Mouse (Mus musculus): ENCODE results near the gene Cldn15. TPM values are rescaled to one million over a fixed set of nuclear protein-coding genes. Genes with fewer than 3 reads are reported as not detected.

The Cldn15 gene
- polyA plus RNA-seq, 1 experiment from 2014 or later: 5.3 TPM

- Histone ChIP-seq H3K27me3 (ENCODE audit: insufficient read depth, low read length) (no peaks in the 10 kb centered on the region), H3K9me3 (ENCODE audit: low read depth, low read length) (no peaks in the 10 kb centered on the region), H3K4me1 (ENCODE audit: insufficient read depth) (peaks cover 10% of the 10 kb centered on the region; the same call in 1 of the 2 replicates), H3K4me3 (ENCODE audit: low read depth, low read length) (no peak overlapping the region), H3K27ac (ENCODE audit: low read depth) (no peak overlapping the region), H3K4me2 (no peak overlapping the region), H3K36me3 (ENCODE audit: insufficient read depth) (peaks cover 17% of the 10 kb centered on the region), H3K9ac (no peak overlapping the region)
- no peak for TF ChIP-seq CTCF (IDR thresholded peaks at IDR 0.05; ENCODE audit: low read depth)
- ATAC-seq (ENCODE audit: insufficient read depth) (no peak), DNase-seq (no peak)
- WGBS: 60% methylated on average over 4 of the region's 5 CpGs
Measured at GRCm38 (mm10) chr5:136999449-136999848, 33.0 kb downstream of the Cldn15 start.

- no peaks in the 10 kb centered on the region for H3K9me3 ChIP-seq (ENCODE audit: low read depth, low read length)
- no peak overlapping the region for H3K9ac ChIP-seq
- H3K27me3 ChIP-seq (ENCODE audit: insufficient read depth, low read length): no peaks in the 10 kb centered on the region
- DNase-seq (peak; percentile 22), ATAC-seq (ENCODE audit: insufficient read depth) (no peak)
- no peak overlapping the region for H3K4me2 ChIP-seq
- peaks cover 5% of the 10 kb centered on the region for H3K36me3 ChIP-seq (ENCODE audit: insufficient read depth)
- no peak for TF ChIP-seq CTCF (IDR thresholded peaks at IDR 0.05; ENCODE audit: low read depth)
- no peak overlapping the region for H3K4me3 ChIP-seq (ENCODE audit: low read depth, low read length)
- no peak overlapping the region for H3K27ac ChIP-seq (ENCODE audit: low read depth)
- WGBS: 88% methylated on average over 2 of the region's 2 CpGs
- H3K4me1 ChIP-seq (ENCODE audit: insufficient read depth): peaks cover 10% of the 10 kb centered on the region; the same call in 1 of the 2 replicates
Measured at GRCm38 (mm10) chr5:137000612-137001011, 34.2 kb downstream of the Cldn15 start.

GRCm38 (mm10) chr5:137007276-137007675, 40.9 kb downstream of the Cldn15 start:
- no peaks in the 10 kb centered on the region for H3K4me1 ChIP-seq (ENCODE audit: insufficient read depth)
- no peaks in the 10 kb centered on the region; the same call in 1 of the 2 replicates for H3K27me3 ChIP-seq (ENCODE audit: insufficient read depth, low read length)
- DNase-seq (peak; percentile 73), ATAC-seq (ENCODE audit: insufficient read depth) (no peak)
- no peak overlapping the region for H3K4me2 ChIP-seq
- H3K36me3 ChIP-seq (ENCODE audit: insufficient read depth): no peaks in the 10 kb centered on the region
- H3K9me3 ChIP-seq (ENCODE audit: low read depth, low read length): no peaks in the 10 kb centered on the region
- H3K9ac ChIP-seq: no peak overlapping the region
- H3K27ac ChIP-seq (ENCODE audit: low read depth): no peak overlapping the region
- no peak for TF ChIP-seq CTCF (IDR thresholded peaks at IDR 0.05; ENCODE audit: low read depth)
- H3K4me3 ChIP-seq (ENCODE audit: low read depth, low read length): no peak overlapping the region
- 28% methylated on average over 8 of the region's 8 CpGs for WGBS

GRCm38 (mm10) chr5:137009988-137010387, 43.6 kb downstream of the Cldn15 start:
- no peak overlapping the region for H3K9ac ChIP-seq
- no peak overlapping the region for H3K27ac ChIP-seq (ENCODE audit: low read depth)
- peak; percentile 84 for DNase-seq
- no peaks in the 10 kb centered on the region for H3K9me3 ChIP-seq (ENCODE audit: low read depth, low read length)
- peak; percentile 70 for TF ChIP-seq CTCF (IDR thresholded peaks at IDR 0.05; ENCODE audit: low read depth)
- no peak for ATAC-seq (ENCODE audit: insufficient read depth)
- no peak overlapping the region for H3K4me3 ChIP-seq (ENCODE audit: low read depth, low read length)
- H3K36me3 ChIP-seq (ENCODE audit: insufficient read depth): no peaks in the 10 kb centered on the region
- H3K4me1 ChIP-seq (ENCODE audit: insufficient read depth): no peaks in the 10 kb centered on the region
- no peak overlapping the region for H3K4me2 ChIP-seq
- 17% methylated on average over 3 of the region's 3 CpGs for WGBS
- no peaks in the 10 kb centered on the region; the same call in 1 of the 2 replicates for H3K27me3 ChIP-seq (ENCODE audit: insufficient read depth, low read length)

- DNase-seq: no peak
- Histone ChIP-seq H3K4me3 (ENCODE audit: low read depth, low read length) (no peak overlapping the region), H3K27me3 (ENCODE audit: insufficient read depth, low read length) (no peaks in the 10 kb centered on the region; the same call in 1 of the 2 replicates), H3K9ac (no peak overlapping the region), H3K4me2 (no peak overlapping the region), H3K36me3 (ENCODE audit: insufficient read depth) (no peaks in the 10 kb centered on the region), H3K27ac (ENCODE audit: low read depth) (no peak overlapping the region), H3K9me3 (ENCODE audit: low read depth, low read length) (no peaks in the 10 kb centered on the region), H3K4me1 (ENCODE audit: insufficient read depth) (no peaks in the 10 kb centered on the region)
- 73% methylated on average over 15 of the region's 15 CpGs for WGBS
- no peak for TF ChIP-seq CTCF (IDR thresholded peaks at IDR 0.05; ENCODE audit: low read depth)
- ATAC-seq (ENCODE audit: insufficient read depth): no peak
Measured at GRCm38 (mm10) chr5:137012401-137012950, 46.1 kb downstream of the Cldn15 start.

GRCm38 (mm10) chr5:137015913-137016312, 49.5 kb downstream of the Cldn15 start:
- no peak for TF ChIP-seq CTCF (IDR thresholded peaks at IDR 0.05; ENCODE audit: low read depth)

GRCm38 (mm10) chr5:137024318-137024717, 57.9 kb downstream of the Cldn15 start:
- H3K4me1 ChIP-seq (ENCODE audit: insufficient read depth): no peaks in the 10 kb centered on the region
- no peak for DNase-seq
- H3K27me3 ChIP-seq (ENCODE audit: insufficient read depth, low read length): peaks cover 48% of the 10 kb centered on the region
- 51% methylated on average over 3 of the region's 3 CpGs for WGBS
- H3K27ac ChIP-seq (ENCODE audit: low read depth): no peak overlapping the region
- H3K9me3 ChIP-seq (ENCODE audit: low read depth, low read length): no peaks in the 10 kb centered on the region
- H3K4me3 ChIP-seq (ENCODE audit: low read depth, low read length): no peak overlapping the region
- no peaks in the 10 kb centered on the region for H3K36me3 ChIP-seq (ENCODE audit: insufficient read depth)
- no peak for ATAC-seq (ENCODE audit: insufficient read depth)
- H3K4me2 ChIP-seq: no peak overlapping the region
- no peak overlapping the region for H3K9ac ChIP-seq
- no peak for TF ChIP-seq CTCF (IDR thresholded peaks at IDR 0.05; ENCODE audit: low read depth)

More at GRCm38 (mm10) chr5:137015913-137016312, 49.5 kb downstream of the Cldn15 start:
- no peak overlapping the region for H3K4me3 ChIP-seq (ENCODE audit: low read depth, low read length)
- no peaks in the 10 kb centered on the region for H3K27me3 ChIP-seq (ENCODE audit: insufficient read depth, low read length)
- H3K27ac ChIP-seq (ENCODE audit: low read depth): no peak overlapping the region
- 88% methylated on average over 3 of the region's 3 CpGs for WGBS
- H3K9ac ChIP-seq: no peak overlapping the region
- no peak for DNase-seq
- H3K36me3 ChIP-seq (ENCODE audit: insufficient read depth): no peaks in the 10 kb centered on the region
- H3K4me2 ChIP-seq: no peak overlapping the region
- no peaks in the 10 kb centered on the region for H3K9me3 ChIP-seq (ENCODE audit: low read depth, low read length)
- ATAC-seq (ENCODE audit: insufficient read depth): no peak
- H3K4me1 ChIP-seq (ENCODE audit: insufficient read depth): no peaks in the 10 kb centered on the region

All from lung, embryonic 14.5 days (tissue).